Mouse (Mus musculus) hindbrain, embryonic 16.5 days (tissue): Measurements from ENCODE around the gene Spesp1. TPM values are rescaled to one million over a fixed set of nuclear protein-coding genes. Genes with fewer than 3 reads are reported as not detected.

Experiments
- ATAC-seq: fragments of 200-750 bp; cut with Nextera tagmentation; 2 replicates; pipeline ENCODE4 v1.8.0; 2017; ENCODE audit warnings: moderate TSS enrichment, moderate library complexity
- H3K27ac ChIP-seq: fragments of 300-500 bp; sonication (generic); 2 replicates; pipeline ENCODE4 v1.5.1; 2014; ENCODE audit warnings: low read depth, mild to moderate bottlenecking, control low read depth, low read length, moderate library complexity
- H3K27me3 ChIP-seq: fragments of 300-500 bp; sonication (generic); replicated peaks from 2 replicates; pipeline ENCODE4 v1.6.1; 2014; ENCODE audit warnings: low read length; ENCODE audit not compliant: control insufficient read depth, insufficient read depth
- H3K36me3 ChIP-seq: fragments of 300-500 bp; sonication (generic); 2 replicates; pipeline ENCODE4 v1.6.1; 2014; ENCODE audit warnings: mild to moderate bottlenecking, low read length, moderate library complexity, mixed read lengths; ENCODE audit not compliant: control insufficient read depth, insufficient read depth
- H3K4me1 ChIP-seq: fragments of 300-500 bp; sonication (generic); 2 replicates; pipeline ENCODE4 v1.6.1; 2014; ENCODE audit warnings: low read depth, low read length; ENCODE audit not compliant: control insufficient read depth, insufficient read depth
- H3K4me2 ChIP-seq: fragments of 300-500 bp; sonication (generic); 2 replicates; pipeline ENCODE4 v1.6.1; 2014; ENCODE audit warnings: mild to moderate bottlenecking, low read length, control low read depth, moderate library complexity
- H3K4me3 ChIP-seq: fragments of 300-500 bp; sonication (generic); 2 replicates; pipeline ENCODE4 v1.5.1; 2014; ENCODE audit warnings: mild to moderate bottlenecking, low read length, control low read depth, moderate library complexity
- H3K9ac ChIP-seq: fragments of 300-500 bp; sonication (generic); 2 replicates; pipeline ENCODE4 v1.6.1; 2014; ENCODE audit warnings: low read depth, mild to moderate bottlenecking, control low read depth, low read length, moderate library complexity
- H3K9me3 ChIP-seq: fragments of 300-500 bp; sonication (generic); 2 replicates; pipeline ENCODE4 v1.6.1; 2014; ENCODE audit warnings: mild to moderate bottlenecking, low read length, moderate library complexity; ENCODE audit not compliant: control insufficient read depth
- WGBS: fragments of 180-500 bp; shearing (Covaris S2); extraction: QIAGEN DNeasy Blood & Tissue Kit; methylation state at CpG from one replicate; pipeline ENCODE4 v1.1.7; 2014; 5-methylcytosine and 5-hydroxymethylcytosine counted together
- polyA plus RNA-seq: library from polyadenylated mRNA; unstranded; fragments of >200 nt; fragmentation: Nextera tagmentation; extraction: Ambion mirVana; gene quantifications from 2 replicates; pipeline ENCODE4 v1.2.1, GENCODE M21; 2015

The Spesp1 gene
- polyA plus RNA-seq, 1 experiment from 2014 or later: not detected

DNA sequence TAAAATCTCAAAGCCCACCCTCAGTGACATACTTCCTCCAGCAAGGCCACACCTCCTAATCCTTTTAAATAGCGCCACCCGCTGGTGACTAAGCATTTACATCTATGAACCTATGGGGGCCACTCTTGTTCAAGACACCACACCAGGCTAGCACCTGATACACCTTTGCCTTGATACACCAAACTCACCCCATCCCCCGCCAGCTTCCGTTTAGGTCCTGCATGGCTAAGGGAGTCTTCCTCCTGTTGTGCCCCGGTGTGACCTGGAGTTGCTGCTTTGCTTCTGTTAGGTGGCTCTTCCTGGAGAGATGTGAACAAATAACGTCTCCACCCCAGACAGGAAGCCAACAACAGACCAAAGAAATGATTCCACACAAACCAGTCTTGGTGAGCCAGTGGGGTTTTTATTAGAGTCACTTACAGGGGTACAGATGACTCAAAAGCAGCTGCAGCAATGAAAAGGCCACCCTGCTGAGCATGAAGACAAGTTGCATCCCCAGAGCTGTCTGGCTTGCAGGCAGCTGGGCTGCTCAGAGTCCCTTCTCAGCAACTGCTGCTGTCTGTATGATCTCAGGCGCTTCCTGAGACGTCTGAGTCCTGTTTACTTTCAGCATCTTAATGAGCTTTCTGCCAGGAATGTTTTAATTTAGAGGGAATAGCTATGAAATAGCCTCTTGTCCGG is 26.0 kb downstream of the Spesp1 start:
- 0 out of 2 replicates have a peak overlapping the region, but pooled peaks have one; percentile 5 for H3K27ac ChIP-seq
- 54% methylated on average over 9 of the region's 9 CpGs for WGBS
- no peak overlapping the region for H3K9ac ChIP-seq
- H3K36me3 ChIP-seq: no peaks in the 10 kb centered on the region
- no peaks in the 10 kb centered on the region; the same call in 1 of the 2 replicates for H3K9me3 ChIP-seq
- H3K4me3 ChIP-seq: no peak overlapping the region
- H3K27me3 ChIP-seq: no peaks in the 10 kb centered on the region
- H3K4me2 ChIP-seq: no peak overlapping the region
- H3K4me1 ChIP-seq: peaks cover 6% of the 10 kb centered on the region
- no peak for ATAC-seq

DNA sequence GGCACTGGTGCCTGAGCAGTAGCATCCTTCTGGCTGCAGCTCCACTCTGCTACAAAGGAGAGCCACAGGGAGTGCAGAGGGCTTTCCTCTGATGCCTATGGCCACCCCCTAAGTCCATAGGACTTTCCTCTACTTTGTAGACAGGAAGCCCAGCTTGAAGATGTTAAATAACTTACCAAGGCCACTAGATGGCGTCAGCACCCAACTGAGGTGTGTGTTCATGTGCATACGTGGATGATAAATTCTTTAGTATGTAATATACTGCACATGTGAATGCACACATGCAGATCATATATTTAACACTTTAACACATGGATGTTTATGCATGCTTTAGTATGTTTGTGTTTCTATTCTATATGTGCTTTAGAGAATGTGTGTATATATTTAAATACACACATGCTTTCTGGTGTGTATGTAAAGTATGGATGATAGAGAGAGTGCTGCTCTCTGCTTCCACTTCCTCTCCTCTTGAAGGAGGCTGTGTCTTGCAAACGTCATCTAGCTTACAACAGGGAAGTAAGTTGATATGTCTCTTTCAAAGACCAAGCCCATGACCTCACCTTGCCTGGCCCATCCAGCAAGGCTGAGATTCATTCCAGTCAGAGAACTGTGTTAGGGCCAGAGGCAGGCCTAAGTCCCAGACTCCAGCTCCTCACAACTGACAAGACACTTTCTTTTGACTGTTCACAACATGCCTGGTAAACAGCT is 28.1 kb downstream of the Spesp1 start:
- peaks cover 6% of the 10 kb centered on the region for H3K4me1 ChIP-seq
- WGBS: 24% methylated on average over 3 of the region's 3 CpGs
- no peak overlapping the region for H3K9ac ChIP-seq
- H3K4me3 ChIP-seq: no peak overlapping the region
- no peaks in the 10 kb centered on the region for H3K36me3 ChIP-seq
- H3K9me3 ChIP-seq: no peaks in the 10 kb centered on the region; the same call in 1 of the 2 replicates
- no peaks in the 10 kb centered on the region for H3K27me3 ChIP-seq
- no peak for ATAC-seq
- no peak overlapping the region for H3K4me2 ChIP-seq
- no peak overlapping the region for H3K27ac ChIP-seq

DNA sequence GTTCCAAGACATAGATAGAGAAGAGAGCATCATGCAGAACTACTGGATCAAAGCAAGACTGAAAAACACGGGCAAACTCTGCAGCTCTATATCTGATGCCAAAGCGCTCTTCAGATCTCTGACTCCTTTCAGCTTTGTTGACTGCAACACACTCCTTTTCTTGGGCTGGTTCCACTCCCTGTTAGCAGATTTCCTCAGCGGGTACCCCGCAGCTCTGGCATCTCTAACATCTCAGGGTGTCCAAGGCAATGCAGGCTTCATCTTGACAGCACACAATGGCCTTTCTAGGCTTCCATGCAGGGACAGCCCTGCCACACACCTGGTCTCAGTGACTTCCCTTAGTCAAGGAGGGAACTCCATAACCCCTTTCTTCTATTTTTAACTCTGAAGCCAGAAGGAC is 31.7 kb downstream of the Spesp1 start:
- Histone ChIP-seq H3K4me1 (no peaks in the 10 kb centered on the region), H3K36me3 (no peaks in the 10 kb centered on the region), H3K4me3 (no peak overlapping the region), H3K9me3 (no peaks in the 10 kb centered on the region), H3K4me2 (no peak overlapping the region), H3K27ac (no peak overlapping the region), H3K27me3 (no peaks in the 10 kb centered on the region), H3K9ac (no peak overlapping the region)
- 95% methylated on average over 4 of the region's 4 CpGs for WGBS
- ATAC-seq: no peak

DNA sequence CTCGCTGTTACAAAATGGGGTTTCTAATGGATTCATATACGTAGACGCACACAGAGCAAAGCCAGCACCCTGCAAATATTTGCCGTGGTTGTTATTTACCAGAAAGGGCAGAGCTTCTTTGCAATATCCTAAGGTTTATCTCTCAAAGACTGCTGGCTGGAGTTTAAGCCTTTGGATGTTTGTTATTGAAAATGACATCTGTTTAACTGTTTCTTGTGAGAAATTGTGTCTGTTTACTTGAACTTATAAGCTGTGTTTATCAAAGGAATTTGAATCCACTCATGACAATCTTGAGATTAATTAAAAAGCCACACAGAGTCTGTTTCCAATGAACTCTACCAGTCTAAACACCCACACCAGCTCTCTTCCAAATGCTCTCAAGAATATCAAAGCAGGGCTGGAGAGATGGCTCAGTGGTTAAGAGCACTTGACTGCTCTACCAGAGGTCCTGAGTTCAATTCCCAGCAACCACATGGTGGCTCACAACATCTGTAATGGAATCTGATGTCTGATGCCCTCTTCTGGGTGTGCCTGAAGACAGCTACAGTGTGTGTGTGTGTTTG is 35.5 kb downstream of the Spesp1 start:
- H3K4me3 ChIP-seq: no peak overlapping the region
- peaks cover 5% of the 10 kb centered on the region for H3K4me1 ChIP-seq
- no peaks in the 10 kb centered on the region for H3K27me3 ChIP-seq
- no peaks in the 10 kb centered on the region for H3K36me3 ChIP-seq
- H3K9me3 ChIP-seq: no peaks in the 10 kb centered on the region
- 58% methylated on average over 4 of the region's 4 CpGs for WGBS
- peak overlapping the region; percentile 16 for H3K4me2 ChIP-seq
- no peak for ATAC-seq
- peak overlapping the region; percentile 1 for H3K27ac ChIP-seq
- H3K9ac ChIP-seq: no peak overlapping the region

DNA sequence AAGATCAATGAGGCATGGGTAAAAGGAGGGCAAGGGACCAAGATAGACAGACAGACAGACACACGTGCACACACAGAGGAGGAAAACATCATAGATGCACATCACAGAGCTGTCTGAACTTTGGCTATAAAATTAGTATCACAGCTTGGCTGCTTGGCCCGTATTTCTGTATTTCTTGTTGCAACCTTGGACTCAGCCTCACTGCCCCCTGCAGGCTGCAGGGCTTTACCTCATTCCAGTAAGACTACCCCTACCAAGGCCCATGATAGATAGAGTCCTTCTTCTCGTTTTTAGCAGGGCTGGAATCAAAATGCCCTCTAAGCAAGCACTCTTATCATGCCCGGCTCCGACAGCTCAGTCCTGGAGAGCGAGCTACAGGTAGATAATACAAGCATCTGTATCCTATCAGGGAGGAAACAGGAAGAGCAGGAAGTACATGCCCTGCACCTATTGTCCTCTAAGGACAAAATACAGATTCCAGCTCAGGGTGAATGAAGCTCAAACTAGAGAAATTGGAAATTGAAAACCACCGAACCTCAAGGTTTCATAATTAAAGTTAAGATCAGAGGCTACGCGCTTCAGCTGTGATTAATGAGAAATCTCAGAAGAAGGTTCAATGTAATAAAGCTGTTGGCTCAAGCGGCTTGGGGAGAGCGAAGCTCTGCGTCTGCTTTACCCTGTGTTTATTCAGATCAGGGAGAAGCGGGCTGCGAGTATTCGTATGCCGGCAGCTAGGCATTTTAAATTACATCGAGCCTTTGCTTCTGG is 36.2 kb downstream of the Spesp1 start:
- peak overlapping the region; percentile 1 for H3K27ac ChIP-seq
- no peaks in the 10 kb centered on the region for H3K27me3 ChIP-seq
- no peaks in the 10 kb centered on the region for H3K9me3 ChIP-seq
- ATAC-seq: no peak
- 44% methylated on average over 17 of the region's 17 CpGs for WGBS
- no peak overlapping the region for H3K4me3 ChIP-seq
- no peaks in the 10 kb centered on the region for H3K36me3 ChIP-seq
- H3K4me2 ChIP-seq: peak overlapping the region; percentile 16
- H3K9ac ChIP-seq: no peak overlapping the region
- peaks cover 5% of the 10 kb centered on the region for H3K4me1 ChIP-seq

DNA sequence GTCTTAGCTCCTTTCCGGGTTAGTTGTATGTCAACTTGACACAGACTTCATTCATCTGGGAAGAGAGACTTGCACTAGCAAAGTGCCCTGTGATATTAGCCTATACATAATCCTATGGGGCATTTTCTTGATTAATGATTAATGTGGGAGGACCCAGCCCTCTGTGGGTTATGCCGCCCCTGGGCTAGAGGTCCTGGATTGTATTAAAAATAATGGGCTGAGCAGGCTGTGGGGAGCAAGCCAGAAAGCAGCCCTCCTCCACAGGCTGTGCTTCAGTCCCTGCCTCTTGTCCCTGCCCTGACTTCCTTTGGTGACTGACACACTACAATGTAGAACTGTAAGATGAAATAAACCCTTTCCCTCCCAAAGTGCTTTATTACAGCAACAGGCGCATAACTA is 37.4 kb downstream of the Spesp1 start:
- no peak for ATAC-seq
- Histone ChIP-seq H3K9me3 (no peaks in the 10 kb centered on the region), H3K4me2 (no peak overlapping the region; the same call in 1 of the 2 replicates), H3K36me3 (no peaks in the 10 kb centered on the region), H3K27me3 (no peaks in the 10 kb centered on the region), H3K9ac (no peak overlapping the region), H3K27ac (no peak overlapping the region), H3K4me3 (no peak overlapping the region), H3K4me1 (peaks cover 5% of the 10 kb centered on the region)
- WGBS: 39% methylated on average over 3 of the region's 3 CpGs

DNA sequence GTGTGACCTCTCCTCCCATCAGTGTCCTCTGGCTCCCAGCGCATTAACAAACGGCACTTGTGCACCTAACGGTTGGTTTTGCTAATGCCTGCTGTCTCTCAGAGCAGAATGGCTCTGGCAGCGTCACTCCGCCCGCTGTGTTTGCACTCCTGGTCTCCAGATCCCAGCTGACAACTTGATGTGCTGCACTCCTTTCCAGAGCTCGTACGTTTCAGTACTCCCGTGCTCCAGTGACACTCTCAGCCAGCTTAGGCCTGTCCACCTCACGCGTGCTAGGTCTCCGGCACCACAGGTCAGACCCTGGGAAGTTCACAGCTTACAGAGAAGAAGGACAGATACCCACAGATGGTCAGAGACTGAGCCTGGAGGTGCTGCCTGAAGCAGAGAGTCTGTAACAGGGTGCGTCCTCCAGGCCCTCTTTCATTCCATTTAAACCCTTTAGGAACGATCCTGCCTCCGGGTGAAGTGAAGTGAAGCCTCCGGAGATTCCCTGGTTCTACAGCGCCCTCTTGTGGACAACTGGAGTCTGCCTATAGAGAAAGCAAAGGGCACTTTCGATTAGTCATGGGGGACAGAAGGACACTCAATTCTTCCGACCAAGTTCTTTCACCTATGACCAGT is 37.9 kb downstream of the Spesp1 start:
- Histone ChIP-seq H3K27me3 (no peaks in the 10 kb centered on the region), H3K9me3 (no peaks in the 10 kb centered on the region), H3K4me2 (peak overlapping the region; percentile 51), H3K9ac (peak overlapping the region; percentile 48), H3K4me3 (0 out of 2 replicates have a peak overlapping the region, but pooled peaks have one; percentile 8), H3K27ac (peak overlapping the region; percentile 56; the same call in 1 of the 2 replicates), H3K4me1 (peaks cover 5% of the 10 kb centered on the region), H3K36me3 (no peaks in the 10 kb centered on the region)
- ATAC-seq: peak; percentile 73
- WGBS: 19% methylated on average over 19 of the region's 19 CpGs

DNA sequence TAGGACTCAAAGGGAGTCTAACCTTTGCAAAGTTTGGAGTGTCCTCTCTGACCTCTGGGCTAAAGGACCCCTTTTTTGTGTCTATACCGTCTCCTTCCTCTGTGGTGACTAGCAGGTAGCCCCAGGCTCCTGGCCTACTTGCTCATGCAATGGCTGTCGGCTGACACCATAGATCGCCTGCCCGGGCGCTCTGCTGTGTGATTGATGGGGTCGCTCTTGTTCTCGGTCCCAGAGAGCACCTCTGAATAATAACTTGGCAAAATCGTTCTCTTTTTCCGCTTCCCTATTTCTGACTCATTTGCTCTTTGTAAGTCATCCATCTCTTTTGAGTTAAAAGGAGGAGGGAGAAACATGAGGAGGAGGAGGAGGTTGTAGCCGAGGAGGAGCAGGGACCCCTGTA is 42.0 kb downstream of the Spesp1 start:
- Histone ChIP-seq H3K9ac (no peak overlapping the region), H3K27me3 (no peaks in the 10 kb centered on the region), H3K4me2 (no peak overlapping the region), H3K4me1 (peaks cover 5% of the 10 kb centered on the region), H3K4me3 (no peak overlapping the region), H3K36me3 (no peaks in the 10 kb centered on the region), H3K27ac (no peak overlapping the region), H3K9me3 (no peaks in the 10 kb centered on the region)
- 53% methylated on average over 10 of the region's 10 CpGs for WGBS
- ATAC-seq: peak; percentile 49; the same call in 1 of the 2 replicates
